Mouse (Mus musculus): Measurements from ENCODE around the gene Gm42791.

The Gm42791 gene

GRCm38 (mm10) chr5:149007295-149007646 lies 12.3 kb upstream of the Gm42791 start:
- DNase-seq = no peak

GRCm38 (mm10) chr5:149006362-149007294 lies 11.7 kb upstream of the Gm42791 start:
- peak; percentile 95 for DNase-seq

- no peak for DNase-seq
Measured at GRCm38 (mm10) chr5:149005701-149006361, 10.9 kb upstream of the Gm42791 start.

- no peak for DNase-seq
Measured at GRCm38 (mm10) chr5:149005083-149005482, 10.1 kb upstream of the Gm42791 start.

GRCm38 (mm10) chr5:149003137-149003536 lies 8.2 kb upstream of the Gm42791 start:
- no peak for DNase-seq

GRCm38 (mm10) chr5:149002803-149003115 lies 7.8 kb upstream of the Gm42791 start:
- no peak for DNase-seq

GRCm38 (mm10) chr5:149002034-149002802 lies 7.3 kb upstream of the Gm42791 start:
- no peak for DNase-seq

GRCm38 (mm10) chr5:148999802-149000201 lies 4.9 kb upstream of the Gm42791 start:
- DNase-seq = no peak

- no peak for DNase-seq
Measured at GRCm38 (mm10) chr5:148998512-148998911, 3.6 kb upstream of the Gm42791 start.

GRCm38 (mm10) chr5:148996709-148997037 lies 1.7 kb upstream of the Gm42791 start:
- no peak for DNase-seq

GRCm38 (mm10) chr5:148995962-148996708 lies 1.2 kb upstream of the Gm42791 start:
- DNase-seq = no peak

GRCm38 (mm10) chr5:148994311-148994705 lies 639 bp downstream of the Gm42791 start:
- no peak for DNase-seq

GRCm38 (mm10) chr5:148992598-148992997 lies 2.3 kb downstream of the Gm42791 start:
- DNase-seq = no peak

GRCm38 (mm10) chr5:148990891-148991311 lies 4.0 kb downstream of the Gm42791 start:
- DNase-seq = peak; percentile 45

- DNase-seq = peak; percentile 42
Measured at GRCm38 (mm10) chr5:148989480-148989879, 5.5 kb downstream of the Gm42791 start.

GRCm38 (mm10) chr5:148984961-148985360 lies 10.0 kb downstream of the Gm42791 start:
- no peak for DNase-seq

GRCm38 (mm10) chr5:148983696-148984095 lies 11.3 kb downstream of the Gm42791 start:
- DNase-seq = no peak

GRCm38 (mm10) chr5:148983108-148983664 lies 11.8 kb downstream of the Gm42791 start:
- DNase-seq = no peak

GRCm38 (mm10) chr5:148982396-148982795 lies 12.6 kb downstream of the Gm42791 start:
- no peak for DNase-seq

GRCm38 (mm10) chr5:148980607-148981006 lies 14.3 kb downstream of the Gm42791 start:
- peak; percentile 81 for DNase-seq

GRCm38 (mm10) chr5:148978458-148979165 lies 16.3 kb downstream of the Gm42791 start:
- peak; percentile 36 for DNase-seq
